Mouse (Mus musculus) stomach, postnatal 0 days (tissue): Measurements from ENCODE around the gene AI597479. TPM values are rescaled to one million over a fixed set of nuclear protein-coding genes. Genes with fewer than 3 reads are reported as not detected.

ENCODE experiments used
- ATAC-seq: fragments of 200-750 bp; cut with Nextera tagmentation; 2 replicates; pipeline ENCODE4 v1.8.0; 2017; ENCODE audit not compliant: low FRiP score, low TSS enrichment
- DNase-seq: peaks from one replicate; pipeline ENCODE4 v3.0.0-alpha.2; 2016; ENCODE audit warnings: low spot score
- H3K27ac ChIP-seq: fragments of 300-500 bp; sonication (generic); replicated peaks from 2 replicates; pipeline ENCODE4 v1.5.1; 2014; ENCODE audit warnings: mild to moderate bottlenecking, control low read depth
- H3K27me3 ChIP-seq: fragments of 300-500 bp; sonication (generic); 2 replicates; pipeline ENCODE4 v1.6.1; 2014; ENCODE audit warnings: low read length; ENCODE audit not compliant: control insufficient read depth, insufficient read depth
- H3K36me3 ChIP-seq: fragments of 300-500 bp; sonication (generic); 2 replicates; pipeline ENCODE4 v1.6.1; 2014; ENCODE audit warnings: low read length, mixed read lengths; ENCODE audit not compliant: control insufficient read depth, insufficient read depth
- H3K4me1 ChIP-seq: fragments of 300-500 bp; sonication (generic); replicated peaks from 2 replicates; pipeline ENCODE4 v1.6.1; 2014; ENCODE audit warnings: antibody characterized with exemption; ENCODE audit not compliant: control insufficient read depth, insufficient read depth
- H3K4me2 ChIP-seq: fragments of 300-500 bp; sonication (generic); replicated peaks from 2 replicates; pipeline ENCODE4 v1.6.1; 2014; ENCODE audit warnings: low read depth, mild to moderate bottlenecking, control low read depth, moderate library complexity
- H3K4me3 ChIP-seq: fragments of 300-500 bp; sonication (generic); 2 replicates; pipeline ENCODE4 v1.5.1; 2014; ENCODE audit warnings: low read depth, low read length, control low read depth
- H3K9ac ChIP-seq: fragments of 300-500 bp; sonication (generic); 2 replicates; pipeline ENCODE4 v1.6.1; 2014; ENCODE audit warnings: mild to moderate bottlenecking, low read length, control low read depth, mixed read lengths
- H3K9me3 ChIP-seq: fragments of 300-500 bp; sonication (generic); 2 replicates; pipeline ENCODE4 v1.6.1; 2016; ENCODE audit warnings: low read length; ENCODE audit not compliant: control insufficient read depth
- CTCF ChIP-seq: IDR thresholded peaks from 2 replicates; pipeline ENCODE4 v1.5.1; 2016; ENCODE audit warnings: antibody characterized with exemption, low read depth, mild to moderate bottlenecking, moderate library complexity
- EP300 ChIP-seq: optimal IDR thresholded peaks from 2 replicates; pipeline ENCODE3; 2016; ENCODE audit warnings: antibody characterized with exemption
- WGBS: fragments of 180-500 bp; shearing (Covaris S2); extraction: QIAGEN DNeasy Blood & Tissue Kit; methylation state at CpG from one replicate; pipeline ENCODE4 v1.1.7; 2014; 5-methylcytosine and 5-hydroxymethylcytosine counted together
- polyA plus RNA-seq: library from polyadenylated mRNA; unstranded; fragments of >200 nt; fragmentation: Nextera tagmentation; extraction: Ambion mirVana; gene quantifications from 2 replicates; pipeline ENCODE4 v1.2.1, GENCODE M21; 2015

The AI597479 gene
- polyA plus RNA-seq, 1 experiment from 2014 or later = 11.2 TPM

GRCm38 (mm10) chr1:43154491-43154890, 56.0 kb downstream of the AI597479 start:
- H3K4me2 ChIP-seq = no peak overlapping the region
- no peaks in the 10 kb centered on the region for H3K9me3 ChIP-seq
- peaks cover 5% of the 10 kb centered on the region; the same call in 1 of the 2 replicates for H3K4me1 ChIP-seq
- TF ChIP-seq EP300 = no peak
- no peak for TF ChIP-seq CTCF
- DNase-seq = no peak
- no peak for ATAC-seq
- H3K27me3 ChIP-seq = no peaks in the 10 kb centered on the region
- WGBS = 27% methylated on average over 2 of the region's 2 CpGs
- H3K36me3 ChIP-seq = peaks cover 4% of the 10 kb centered on the region; the same call in 1 of the 2 replicates
- H3K9ac ChIP-seq = no peak overlapping the region
- H3K27ac ChIP-seq = peak overlapping the region; percentile 70
- H3K4me3 ChIP-seq = no peak overlapping the region

- no peak for DNase-seq
Measured at GRCm38 (mm10) chr1:43157907-43158306, 59.4 kb downstream of the AI597479 start.

GRCm38 (mm10) chr1:43159429-43159828, 60.9 kb downstream of the AI597479 start:
- Histone ChIP-seq H3K36me3 (no peaks in the 10 kb centered on the region; the same call in none of the 2 replicates), H3K9ac (0 out of 2 replicates have a peak overlapping the region, but pooled peaks have one; percentile 1), H3K9me3 (no peaks in the 10 kb centered on the region), H3K4me2 (peak overlapping the region; percentile 31), H3K27ac (peak overlapping the region; percentile 53; the same call in 1 of the 2 replicates), H3K4me1 (peaks cover 3% of the 10 kb centered on the region), H3K4me3 (no peak overlapping the region), H3K27me3 (no peaks in the 10 kb centered on the region)
- no peak for TF ChIP-seq CTCF
- TF ChIP-seq EP300 = no peak
- ATAC-seq (no peak), DNase-seq (no peak)
- WGBS = 20% methylated on average over 4 of the region's 4 CpGs

More at GRCm38 (mm10) chr1:43157907-43158306, 59.4 kb downstream of the AI597479 start:
- Histone ChIP-seq H3K4me3 (no peak overlapping the region), H3K9ac (no peak overlapping the region), H3K9me3 (no peaks in the 10 kb centered on the region), H3K36me3 (no peaks in the 10 kb centered on the region; the same call in none of the 2 replicates), H3K27me3 (no peaks in the 10 kb centered on the region), H3K4me2 (no peak overlapping the region), H3K27ac (no peak overlapping the region), H3K4me1 (peaks cover 6% of the 10 kb centered on the region)
- TF ChIP-seq EP300 (no peak), CTCF (no peak)
- 80% methylated on average over 2 of the region's 2 CpGs for WGBS
- no peak for ATAC-seq

- 61% methylated on average over 3 of the region's 3 CpGs for WGBS
- H3K4me1 ChIP-seq = peaks cover 3% of the 10 kb centered on the region; the same call in 1 of the 2 replicates
- no peaks in the 10 kb centered on the region for H3K9me3 ChIP-seq
- H3K27me3 ChIP-seq = no peaks in the 10 kb centered on the region
- H3K36me3 ChIP-seq = no peaks in the 10 kb centered on the region; the same call in none of the 2 replicates
- DNase-seq = no peak
- peak overlapping the region; percentile 73 for H3K4me3 ChIP-seq
- TF ChIP-seq CTCF (no peak), EP300 (no peak)
- no peak for ATAC-seq
- H3K27ac ChIP-seq = peak overlapping the region; percentile 92; the same call in 1 of the 2 replicates
- H3K4me2 ChIP-seq = peak overlapping the region; percentile 79
- peak overlapping the region; percentile 79; the same call in 1 of the 2 replicates for H3K9ac ChIP-seq
Measured at GRCm38 (mm10) chr1:43162394-43162793, 63.9 kb downstream of the AI597479 start.

GRCm38 (mm10) chr1:43163084-43163466, 64.6 kb downstream of the AI597479 start:
- Histone ChIP-seq H3K27ac (peak overlapping the region; percentile 92), H3K4me1 (peaks cover 5% of the 10 kb centered on the region; the same call in 1 of the 2 replicates), H3K4me2 (peak overlapping the region; percentile 79), H3K4me3 (peak overlapping the region; percentile 73), H3K9me3 (no peaks in the 10 kb centered on the region), H3K27me3 (no peaks in the 10 kb centered on the region), H3K36me3 (no peaks in the 10 kb centered on the region; the same call in none of the 2 replicates), H3K9ac (peak overlapping the region; percentile 79)
- WGBS = 0% methylated on average over 5 of the region's 6 CpGs
- DNase-seq (peak; percentile 57), ATAC-seq (no peak)
- TF ChIP-seq CTCF (no peak), EP300 (no peak)
